Mouse (Mus musculus) megakaryocyte, embryonic 14.5 days (primary cell): Measurements from ENCODE around the gene Tubd1.

ENCODE experiments used
- FLI1 ChIP-seq: IDR thresholded peaks from 2 replicates; pipeline ENCODE4 v1.6.1; 2012; ENCODE audit warnings: low read length, inconsistent platforms, mixed read lengths
- GATA1 ChIP-seq: IDR thresholded peaks from 3 replicates; pipeline ENCODE4 v1.6.1; 2012; ENCODE audit warnings: mixed read lengths, low read length, inconsistent platforms, borderline replicate concordance

- no peak for TF ChIP-seq FLI1
- TF ChIP-seq GATA1, result no peak
These were observed 10.4 kb upstream of the Tubd1 start for GRCm38 (mm10) chr11:86534201-86534910.
